Mouse (Mus musculus) cerebellum, adult 8-10 months (tissue): Measurements from ENCODE around the gene Scmh1.
"Not testable (repeated sequence)": the region's sequence is repeated elsewhere in the genome, so short reads cannot be mapped to it uniquely, and the experiment has no call there.

Experiments used
- DNase-seq: peaks from one replicate; pipeline ENCODE4 v3.0.0; 2022

The Scmh1 gene

DNA sequence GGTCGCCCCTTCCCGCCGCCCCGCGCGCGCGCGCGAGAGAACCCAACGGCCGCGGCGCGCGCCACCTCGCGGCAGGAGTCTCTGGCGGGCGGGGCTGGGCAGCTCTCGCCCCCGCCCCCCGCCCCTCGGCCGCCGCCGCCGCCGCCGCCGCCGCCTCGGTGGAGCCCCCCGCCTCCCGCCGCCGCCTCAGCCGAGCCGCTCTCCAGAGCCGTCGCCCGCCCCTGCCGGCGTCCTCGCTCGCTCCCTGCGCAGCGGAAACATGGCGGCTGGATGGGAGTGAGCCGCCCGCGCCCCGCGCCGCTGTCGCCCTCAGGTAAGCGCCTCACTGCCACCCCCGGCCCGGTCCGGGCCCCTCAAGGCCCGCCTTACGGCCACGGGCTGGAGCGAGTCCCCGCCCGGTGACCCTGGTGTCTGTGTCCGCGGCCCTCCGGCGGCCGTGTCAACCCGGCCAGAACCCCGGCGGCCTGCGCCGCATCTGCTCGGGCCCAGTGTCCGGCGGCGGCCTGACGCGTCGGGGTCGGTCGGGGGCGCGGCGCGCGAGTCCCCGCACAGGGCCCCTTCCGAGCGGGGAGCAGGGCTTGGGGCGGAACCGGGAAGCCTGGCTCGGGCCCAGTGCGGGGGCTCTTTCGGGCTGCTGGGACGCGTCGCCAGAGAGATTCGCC is at the start of gene Scmh1:
TSS of gene Scmh1 (plus strand) at position 138 of the 662 bp plus-strand sequence.
- DNase-seq = peak; percentile 57

GRCm38 (mm10) chr4:120360011-120360521 is 45.0 kb upstream of the Scmh1 start:
- DNase-seq = no peak

DNA sequence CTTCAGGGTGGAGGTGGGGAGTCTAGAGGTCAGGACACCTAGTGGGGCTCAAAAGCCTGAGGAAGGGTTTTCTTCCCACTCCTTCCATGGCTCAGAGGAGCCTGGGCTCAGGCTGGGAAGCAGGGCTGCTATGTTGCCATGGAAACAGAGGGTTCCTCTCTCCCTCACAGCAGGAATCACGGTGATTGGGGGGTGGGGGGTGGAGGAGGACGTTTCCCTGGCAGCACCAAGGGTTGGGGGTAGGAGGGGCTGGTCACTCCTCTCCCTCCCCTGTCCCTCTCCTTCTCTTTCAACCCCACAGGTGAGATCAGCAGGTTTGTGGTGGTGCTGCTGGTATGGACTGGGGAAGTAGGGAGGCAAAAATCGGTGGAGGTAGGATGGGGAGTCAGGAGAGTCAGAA is 40.4 kb upstream of the Scmh1 start:
- no peak for DNase-seq

GRCm38 (mm10) chr4:120365456-120365855 is 39.6 kb upstream of the Scmh1 start:
- DNase-seq = no peak

DNA sequence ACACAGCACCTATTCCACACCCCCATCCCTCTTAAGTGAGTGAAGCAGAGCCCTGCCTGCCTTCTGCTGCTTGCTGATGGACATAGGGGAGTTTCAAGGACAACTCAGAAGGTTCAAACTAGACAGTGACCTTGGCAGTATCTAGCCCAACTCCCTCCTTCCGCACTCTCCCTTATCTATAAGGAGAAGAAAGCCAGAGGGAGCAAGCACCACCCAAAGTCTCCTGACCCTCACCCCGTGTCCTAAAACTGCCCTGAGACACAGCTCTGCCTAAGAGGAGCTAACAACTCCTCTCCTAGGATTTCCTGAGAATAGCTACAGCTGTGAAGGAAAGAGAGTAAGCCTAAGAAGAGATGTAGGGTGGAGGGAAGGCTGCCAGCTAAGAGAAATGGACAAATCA is 37.0 kb upstream of the Scmh1 start:
- no peak for DNase-seq

GRCm38 (mm10) chr4:120368663-120369062 is 36.4 kb upstream of the Scmh1 start:
- DNase-seq = peak; percentile 61

DNA sequence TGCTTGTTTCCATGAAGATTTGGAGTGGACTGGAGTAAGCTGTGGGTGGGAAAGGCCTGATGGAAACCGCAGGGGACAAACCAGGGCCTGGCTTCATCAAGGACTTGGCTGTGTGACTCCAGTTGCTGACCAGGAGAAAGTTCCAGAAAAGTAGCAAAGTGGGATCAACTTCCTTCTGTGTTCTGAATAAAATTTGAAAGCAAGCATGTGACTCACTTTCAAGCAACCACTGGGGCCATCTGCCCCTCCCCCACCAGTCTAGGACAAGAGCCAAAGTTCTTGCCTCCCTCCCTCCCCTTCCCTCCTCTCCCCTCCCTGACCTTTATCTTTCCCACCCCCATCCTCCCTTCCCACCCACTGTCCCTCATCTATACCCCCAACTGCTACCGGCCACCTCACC is 35.9 kb upstream of the Scmh1 start:
- no peak for DNase-seq

GRCm38 (mm10) chr4:120369861-120370366 is 35.2 kb upstream of the Scmh1 start:
- DNase-seq = no peak

- DNase-seq = no peak
Observed at GRCm38 (mm10) chr4:120372838-120373237, 32.2 kb upstream of the Scmh1 start.

- DNase-seq = no peak
Observed at GRCm38 (mm10) chr4:120373813-120374212, 31.3 kb upstream of the Scmh1 start.

DNA sequence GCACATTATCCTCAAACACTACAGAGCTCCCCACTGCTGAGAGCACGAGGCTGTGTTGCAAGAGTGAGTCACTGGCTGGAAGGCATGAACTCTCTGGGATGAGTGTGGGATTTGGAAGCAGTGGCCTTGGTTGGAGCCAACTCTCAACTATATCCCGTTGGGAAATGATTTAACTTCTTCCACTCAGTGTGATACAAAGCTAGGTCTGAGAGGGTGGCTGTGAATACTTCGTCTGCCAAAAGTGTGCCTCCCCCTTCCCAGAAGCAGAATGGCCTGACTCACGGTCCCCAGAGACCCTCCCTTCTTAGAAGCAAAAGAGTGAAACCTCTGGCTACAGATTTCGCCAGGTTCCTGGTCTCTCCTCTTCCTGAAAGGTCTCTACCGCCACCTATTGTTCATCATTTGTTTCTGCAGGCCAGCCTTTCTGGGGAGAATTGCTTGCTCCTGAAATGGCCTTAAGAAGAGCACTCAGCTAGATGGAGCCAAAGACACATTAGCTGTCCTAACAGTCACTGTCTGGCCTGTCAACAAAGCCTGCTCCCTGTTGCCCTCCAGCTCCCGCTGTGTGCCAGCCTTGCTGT is 24.2 kb upstream of the Scmh1 start:
- peak; percentile 70 for DNase-seq

DNA sequence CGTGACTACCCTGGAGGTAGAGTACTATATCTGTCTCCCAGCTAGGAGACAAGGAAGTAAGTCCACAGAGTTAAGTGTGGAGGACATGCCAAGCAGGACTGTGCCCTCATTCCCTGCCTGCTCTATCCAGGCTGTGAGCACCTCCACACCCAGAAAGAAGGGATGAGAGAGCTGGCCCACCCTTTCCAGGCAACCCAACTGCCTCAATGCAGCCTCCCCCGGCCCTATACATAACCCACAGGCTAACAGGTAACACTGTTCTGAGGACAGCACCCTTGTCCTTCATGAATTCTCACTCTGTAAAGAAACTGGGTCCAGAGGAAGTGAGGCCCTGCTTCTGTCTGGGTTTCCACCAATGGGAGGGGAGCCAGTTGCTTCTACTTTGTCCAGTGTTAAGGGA is 19.6 kb upstream of the Scmh1 start:
- DNase-seq = no peak

DNA sequence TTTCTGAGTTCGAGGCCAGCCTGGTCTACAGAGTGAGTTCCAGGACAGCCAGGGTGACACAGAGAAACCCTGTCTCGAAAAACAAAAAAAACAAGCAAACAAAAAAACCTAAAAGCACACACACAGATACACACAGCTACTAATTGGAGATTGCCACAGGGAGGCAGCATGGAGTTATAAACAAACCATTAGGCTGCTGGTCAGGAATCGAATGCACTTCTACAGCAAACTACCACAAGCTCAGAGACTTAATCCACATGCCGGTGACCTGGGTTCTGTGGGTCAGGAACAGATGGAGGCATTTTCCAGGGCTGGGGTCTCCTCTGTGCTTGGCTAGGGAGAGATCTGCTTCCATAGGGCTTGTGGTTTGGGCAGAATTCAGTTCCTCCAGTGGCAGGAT is 17.6 kb upstream of the Scmh1 start:
- no peak for DNase-seq

DNA sequence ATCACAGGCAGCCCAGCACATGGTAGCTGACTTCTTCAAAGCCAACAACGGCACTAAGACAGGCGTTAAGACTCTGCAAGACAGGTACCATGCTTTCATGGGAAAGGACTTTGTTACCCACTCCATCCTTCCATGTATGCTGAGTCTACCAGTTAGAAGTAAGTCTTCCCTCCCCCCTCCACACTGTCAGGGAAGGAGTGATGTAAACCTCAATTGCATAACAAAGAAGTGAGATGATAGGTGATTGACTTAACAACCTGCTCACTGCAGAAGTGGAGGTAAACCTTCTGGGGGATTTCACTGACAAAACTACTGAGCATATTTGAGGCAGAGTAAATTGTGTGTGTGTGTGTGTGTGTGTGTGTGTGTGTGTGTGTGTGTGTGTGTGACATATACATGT is 17.1 kb upstream of the Scmh1 start:
- no peak for DNase-seq

DNA sequence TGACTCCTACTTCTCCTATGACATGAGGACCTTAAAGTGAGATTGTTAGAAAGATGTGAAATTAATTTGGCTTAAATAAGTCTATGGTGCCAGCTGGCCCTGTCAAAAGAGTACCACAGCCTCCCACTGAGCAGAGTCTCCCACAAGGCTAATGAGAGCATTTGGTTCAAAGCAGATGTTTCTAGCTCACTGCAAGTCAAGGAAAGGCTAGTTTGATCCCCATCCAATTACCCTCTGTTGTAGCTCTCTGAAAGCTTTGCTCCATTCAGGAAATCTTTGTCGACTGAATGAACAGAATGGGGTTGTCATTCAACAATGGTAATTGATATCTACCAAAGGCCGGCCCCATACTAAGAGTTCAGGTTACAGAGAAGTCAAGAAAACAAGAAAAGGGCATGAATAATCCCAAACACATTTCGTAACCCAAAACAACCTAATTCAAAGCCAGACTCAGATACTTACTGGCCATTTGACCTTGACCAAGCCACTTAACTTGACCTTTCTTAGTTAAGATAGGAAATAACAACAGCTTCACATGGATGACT is 16.0 kb upstream of the Scmh1 start:
- DNase-seq = no peak

- no peak for DNase-seq
Observed at GRCm38 (mm10) chr4:120389546-120389945, 15.5 kb upstream of the Scmh1 start.

DNA sequence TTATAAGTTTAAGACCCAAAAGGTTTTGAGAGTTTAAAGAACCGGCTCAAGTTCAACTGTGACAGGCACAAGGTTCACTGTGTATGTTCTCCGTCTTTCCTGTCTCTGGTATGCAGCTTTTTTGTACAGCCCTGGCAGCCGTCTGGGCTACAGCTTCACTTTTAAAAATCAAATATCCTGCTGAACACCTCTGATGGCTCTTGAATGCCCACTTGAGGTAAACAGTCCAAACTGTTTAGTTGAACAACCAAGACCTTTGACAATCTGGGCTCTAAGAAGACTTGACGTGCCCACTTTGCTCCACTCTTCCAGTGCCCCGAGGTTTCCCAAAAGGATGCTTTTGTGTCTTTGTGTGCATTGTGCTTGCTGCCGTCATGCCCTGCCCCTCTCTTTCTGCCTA is 13.5 kb upstream of the Scmh1 start:
- no peak for DNase-seq

DNA sequence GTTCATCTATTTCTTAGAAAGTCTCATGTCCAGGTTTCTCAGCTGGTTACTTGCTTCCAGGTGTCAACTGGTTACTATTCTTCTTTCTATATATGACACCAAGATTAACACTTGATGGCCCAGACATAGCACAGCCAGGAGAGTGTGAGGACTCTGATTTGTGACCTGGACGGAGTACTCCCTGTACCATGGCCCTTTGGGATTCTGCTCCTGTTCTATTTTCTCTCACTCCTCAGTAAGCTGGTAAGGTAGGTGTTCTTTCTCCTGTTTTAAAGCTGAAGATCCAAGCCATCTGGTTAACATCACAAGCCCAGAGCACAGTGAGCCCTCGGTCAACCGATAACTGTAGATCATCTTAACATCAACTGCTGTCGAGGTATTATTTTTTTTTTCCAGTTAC is 12.7 kb upstream of the Scmh1 start:
- no peak for DNase-seq

- no peak for DNase-seq
Observed at GRCm38 (mm10) chr4:120392748-120393147, 12.3 kb upstream of the Scmh1 start.

DNA sequence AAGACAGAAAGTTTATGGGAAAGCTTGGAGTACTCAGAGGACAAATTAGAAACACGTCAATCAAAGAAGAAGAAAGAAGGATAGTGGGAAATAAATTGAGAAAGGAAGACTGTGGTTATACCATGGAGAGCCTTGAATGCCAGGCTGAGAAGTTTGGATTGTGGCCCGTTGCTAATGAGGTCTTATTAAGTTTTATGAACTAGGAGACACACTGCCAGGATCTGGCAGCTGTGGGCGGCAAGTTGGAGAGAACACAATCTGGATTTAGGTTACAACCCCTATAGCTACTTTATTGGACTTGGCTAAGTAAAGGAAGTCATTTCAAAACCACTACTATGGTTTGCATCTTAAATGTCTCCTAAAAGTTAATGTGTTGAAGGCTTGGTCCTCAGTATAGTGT is 4.8 kb upstream of the Scmh1 start:
- no peak for DNase-seq

DNA sequence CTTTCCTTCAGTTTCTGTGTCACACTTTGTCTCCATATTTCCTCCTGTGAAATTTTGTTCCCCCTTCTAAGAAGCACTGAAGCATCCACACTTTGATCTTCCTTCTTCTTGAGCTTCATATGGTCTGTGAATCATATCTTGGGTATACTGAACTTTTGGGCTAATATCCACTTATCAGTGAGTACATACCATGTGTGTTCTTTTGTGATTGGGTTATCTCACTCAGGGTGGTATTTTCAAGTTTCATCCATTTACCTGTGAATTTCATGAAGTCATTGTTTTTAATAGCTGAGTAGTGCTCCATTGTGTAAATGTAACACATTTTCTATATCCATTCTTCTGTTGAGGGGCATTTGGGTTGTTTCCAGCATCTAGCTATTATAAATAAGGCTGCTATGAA is 3.0 kb upstream of the Scmh1 start:
- not testable (repeated sequence) for DNase-seq

- DNase-seq = no peak
Observed at GRCm38 (mm10) chr4:120404247-120404646, 834 bp upstream of the Scmh1 start.

DNA sequence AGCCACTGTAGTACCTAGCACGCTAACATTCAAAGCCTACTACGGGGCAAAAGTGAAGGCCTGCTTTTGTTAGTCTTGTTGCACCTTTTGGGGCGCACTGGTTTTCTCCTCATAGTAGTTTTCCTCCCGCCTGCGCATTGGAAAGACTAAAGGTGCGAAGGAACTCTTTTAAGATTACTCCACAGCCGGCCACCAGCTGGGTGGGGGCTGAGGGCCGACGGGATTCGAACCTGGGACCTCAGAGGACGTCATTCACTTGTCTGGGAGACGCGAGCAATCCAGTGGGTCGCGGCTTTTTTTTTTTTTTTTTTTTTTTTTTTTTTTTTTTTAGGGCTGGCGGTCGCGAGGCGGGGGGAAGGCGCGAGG is 320 bp upstream of the Scmh1 start:
- peak; percentile 48 for DNase-seq
